Mouse (Mus musculus) MEL (cell line): ENCODE data around the gene Uqcc1. TPM values are rescaled to one million over a fixed set of nuclear protein-coding genes. Genes with fewer than 3 reads are reported as not detected.
"Not testable (repeated sequence)": the region's sequence is repeated elsewhere in the genome, so short reads cannot be mapped to it uniquely, and the experiment has no call there.

Source experiments
- DNase-seq: peaks from one replicate; pipeline ENCODE4 v3.0.0; 2011; ENCODE audit warnings: low read depth, low spot score
- H3K27ac ChIP-seq: 2 replicates; pipeline ENCODE4 v1.5.1; 2012; ENCODE audit warnings: low read depth, mild to moderate bottlenecking, control low read depth, low read length, moderate library complexity; ENCODE audit not compliant: control insufficient read depth
- H3K27me3 ChIP-seq, 2 experiments: fragments of 150-350 bp in 1 of 2; sonication (generic) in 1 of 2; 2 replicates each; pipeline ENCODE4 v1.6.1; 2012; ENCODE audit warnings: low read length in 2 of 2, mild to moderate bottlenecking in 2 of 2, improper control_type of control experiment in 1 of 2, moderate library complexity in 1 of 2; ENCODE audit not compliant: insufficient read depth in 2 of 2, control insufficient read depth in 1 of 2
- H3K36me3 ChIP-seq, 2 experiments: 2 replicates each; pipeline ENCODE4 v1.6.1; 2012 to 2014; ENCODE audit warnings: low read length in 2 of 2, improper control_type of control experiment in 1 of 2, inconsistent platforms in 1 of 2, mild to moderate bottlenecking in 1 of 2; ENCODE audit not compliant: insufficient read depth in 2 of 2, control insufficient read depth in 1 of 2
- H3K4me1 ChIP-seq, 2 experiments: fragments of 150-350 bp in 1 of 2; sonication (generic) in 1 of 2; 2 replicates each; pipeline ENCODE4 v1.6.1; 2012; ENCODE audit warnings: low read length in 2 of 2, improper control_type of control experiment in 1 of 2, mild to moderate bottlenecking in 1 of 2; ENCODE audit not compliant: insufficient read depth in 2 of 2, control insufficient read depth in 1 of 2
- H3K4me3 ChIP-seq, 2 experiments: fragments of 150-350 bp in 1 of 2; sonication (generic) in 1 of 2; 2 replicates each; pipeline ENCODE4 v1.5.1; 2012; ENCODE audit warnings: low read depth in 2 of 2, low read length in 2 of 2, mild to moderate bottlenecking in 2 of 2, moderate library complexity in 2 of 2, control low read depth in 1 of 2, improper control_type of control experiment in 1 of 2; ENCODE audit not compliant: control insufficient read depth in 1 of 2, insufficient read depth in 1 of 2
- H3K79me2 ChIP-seq: 2 replicates; pipeline ENCODE4 v1.6.1; 2012; ENCODE audit warnings: mild to moderate bottlenecking, low read length, moderate library complexity; ENCODE audit not compliant: control insufficient read depth, poor library complexity, insufficient read depth
- H3K9ac ChIP-seq: 2 replicates; pipeline ENCODE4 v1.6.1; 2012; ENCODE audit warnings: low read depth, mild to moderate bottlenecking, control low read depth, low read length, moderate library complexity; ENCODE audit not compliant: control insufficient read depth, poor library complexity, severe bottlenecking
- H3K9me3 ChIP-seq: fragments of 150-350 bp; sonication (generic); replicated peaks from 2 replicates; pipeline ENCODE4 v1.6.1; 2012; ENCODE audit warnings: mild to moderate bottlenecking, low read length, improper control_type of control experiment, moderate library complexity; ENCODE audit not compliant: insufficient read depth
- EP300 ChIP-seq, 2 experiments: IDR thresholded peaks; 2 replicates each; pipeline ENCODE4 v1.6.1; 2011; ENCODE audit warnings: improper control_type of control experiment in 2 of 2, low read length in 2 of 2, low read depth in 1 of 2, mild to moderate bottlenecking in 1 of 2
- ETS1 ChIP-seq: IDR thresholded peaks from 2 replicates; pipeline ENCODE4 v1.6.1; 2012; ENCODE audit warnings: low read depth, mild to moderate bottlenecking, inconsistent platforms, low read length, improper control_type of control experiment, moderate library complexity
- GATA1 ChIP-seq: IDR thresholded peaks from 2 replicates; pipeline ENCODE4 v1.6.1; 2011; ENCODE audit warnings: low read depth, low read length, improper control_type of control experiment
- HCFC1 ChIP-seq: IDR thresholded peaks from 2 replicates; pipeline ENCODE4 v1.6.1; 2012; ENCODE audit warnings: low read depth, mild to moderate bottlenecking, inconsistent platforms, low read length, improper control_type of control experiment, moderate library complexity
- JUND ChIP-seq: IDR thresholded peaks from 2 replicates; pipeline ENCODE4 v1.6.1; 2011; ENCODE audit warnings: low read depth, mild to moderate bottlenecking, improper control_type of control experiment, low read length
- MAFK ChIP-seq: IDR thresholded peaks from 2 replicates; pipeline ENCODE4 v1.6.1; 2011; ENCODE audit warnings: low read depth, mild to moderate bottlenecking, low read length, improper control_type of control experiment, borderline replicate concordance
- MAX ChIP-seq: IDR thresholded peaks from 2 replicates; pipeline ENCODE4 v1.6.1; 2011; ENCODE audit warnings: low read length, improper control_type of control experiment
- MXI1 ChIP-seq: IDR thresholded peaks from 2 replicates; pipeline ENCODE4 v1.6.1; 2011; ENCODE audit warnings: mild to moderate bottlenecking, low read depth, low read length, improper control_type of control experiment
- MYC ChIP-seq: IDR thresholded peaks from 2 replicates; pipeline ENCODE4 v1.6.1; 2011; ENCODE audit warnings: low read depth, mild to moderate bottlenecking, low read length, improper control_type of control experiment, moderate library complexity
- POLR2A ChIP-seq, 2 experiments: IDR thresholded peaks; 2 replicates each; pipeline ENCODE4 v1.6.1; 2011 to 2012; ENCODE audit warnings: low read length in 2 of 2, mild to moderate bottlenecking in 2 of 2, control low read depth in 1 of 2, improper control_type of control experiment in 1 of 2, low read depth in 1 of 2, moderate library complexity in 1 of 2; ENCODE audit not compliant: control insufficient read depth in 1 of 2, insufficient read depth in 1 of 2, poor library complexity in 1 of 2
- POLR2AphosphoS5 ChIP-seq: IDR thresholded peaks from 2 replicates; pipeline ENCODE4 v1.6.1; 2012; ENCODE audit warnings: low read depth, borderline replicate concordance, mild to moderate bottlenecking, inconsistent platforms, low read length, moderate library complexity, mixed read lengths
- RCOR1 ChIP-seq: IDR thresholded peaks from 2 replicates; pipeline ENCODE4 v1.6.1; 2012; ENCODE audit warnings: low read depth, mild to moderate bottlenecking, inconsistent platforms, low read length, improper control_type of control experiment
- SIN3A ChIP-seq: IDR thresholded peaks from 2 replicates; pipeline ENCODE4 v1.6.1; 2012; ENCODE audit warnings: low read length, improper control_type of control experiment, inconsistent platforms
- TBP ChIP-seq: IDR thresholded peaks from 2 replicates; pipeline ENCODE4 v1.8.0; 2011; ENCODE audit warnings: low read depth, low read length, improper control_type of control experiment
- TCF12 ChIP-seq: IDR thresholded peaks from 2 replicates; pipeline ENCODE4 v1.6.1; 2014; ENCODE audit warnings: low read depth, mild to moderate bottlenecking, inconsistent platforms, low read length, improper control_type of control experiment, moderate library complexity
- ZKSCAN1 ChIP-seq: IDR thresholded peaks from 2 replicates; pipeline ENCODE4 v1.6.1; 2012; ENCODE audit warnings: low read depth, mild to moderate bottlenecking, inconsistent platforms, low read length, improper control_type of control experiment, moderate library complexity
- ZNF384 ChIP-seq: IDR thresholded peaks from 2 replicates; pipeline ENCODE4 v1.6.1; 2012; ENCODE audit warnings: low read depth, mild to moderate bottlenecking, inconsistent platforms, low read length, improper control_type of control experiment
- polyA plus RNA-seq, 2 experiments: library from polyadenylated mRNA; stranded (reverse) in 1 of 2; unstranded in 1 of 2; fragments of >175 nt in 1 of 2; fragments of >200 nt in 1 of 2; gene quantifications; 2 replicates each; pipeline versions ENCODE4 v1.2.1 to v1.2.4; 2012; ENCODE audit warnings: low replicate concordance in 2 of 2, low read depth in 1 of 2; ENCODE audit not compliant: insufficient read length in 2 of 2, insufficient read depth in 1 of 2, missing spikeins in 1 of 2
- total RNA-seq: library from RNA; depleted of rRNA; stranded (reverse); fragments of 300-350 nt; gene quantifications from 2 replicates; pipeline ENCODE4 v1.2.3, GENCODE M21; 2012

The Uqcc1 gene
- total and polyA plus RNA-seq, 3 experiments: 61.0 to 83.1 TPM; not detected in 1

DNA sequence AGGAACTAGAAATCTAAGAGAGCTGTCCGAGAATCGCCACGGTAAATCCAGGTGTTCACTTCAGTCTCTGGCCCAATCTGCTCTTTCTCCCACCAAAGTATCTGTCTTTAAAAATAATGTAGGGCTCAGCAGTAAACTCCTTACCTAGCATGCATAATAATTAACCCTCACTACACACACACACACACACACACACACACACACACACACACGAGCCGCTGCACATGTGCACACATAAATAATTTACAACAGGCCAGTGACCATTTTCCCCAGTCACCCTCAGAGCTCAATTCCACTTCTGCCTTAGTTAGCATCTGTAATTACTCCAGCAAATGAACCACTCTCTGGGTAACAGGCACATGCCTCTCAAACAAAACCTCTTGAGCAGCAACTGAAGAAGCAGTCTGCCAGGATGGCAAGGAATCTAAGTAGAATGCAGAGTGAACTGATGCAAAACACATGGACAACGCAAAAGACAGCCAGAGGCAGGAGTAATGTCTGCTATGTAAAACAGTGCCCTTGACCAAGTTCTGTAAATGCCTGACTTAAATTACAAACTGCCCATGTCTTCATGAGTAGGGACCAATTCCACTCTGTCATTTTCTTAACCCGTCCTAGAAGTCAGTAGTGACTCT is 1.3 kb downstream of the Uqcc1 start:
- no peaks in the 10 kb centered on the region for H3K9me3 ChIP-seq
- TF ChIP-seq POLR2AphosphoS5: no peak
- TF ChIP-seq POLR2A (IDR thresholded peaks at IDR 0.05; ENCODE audit: control insufficient read depth in 1 of 2, insufficient read depth in 1 of 2, low read depth in 1 of 2, low read length in 2 of 2, poor library complexity in 1 of 2): no peak
- TF ChIP-seq ZKSCAN1: no peak
- peak; percentile 62; the same call in 1 of the 2 replicates for TF ChIP-seq MYC
- 0 out of 2 replicates have a peak, but pooled peaks have one; percentile 5 for TF ChIP-seq TCF12
- TF ChIP-seq ZNF384: no peak
- peak; percentile 80 for TF ChIP-seq MAX
- 0 out of 2 replicates have a peak, but pooled peaks have one; percentile 56 for TF ChIP-seq HCFC1
- TF ChIP-seq MAFK: no peak
- peak; percentile 96 for TF ChIP-seq MXI1
- peak; percentile 78 for TF ChIP-seq SIN3A
- TF ChIP-seq JUND: no peak
- peak; percentile 19; the same call in 1 of the 2 replicates for TF ChIP-seq TBP
- TF ChIP-seq, all 39 proteins: peak for 7
- peak overlapping the region; percentile 85 to 92 for H3K4me3 ChIP-seq
- peaks cover 2 to 29% of the 10 kb centered on the region in 2 experiments; a peak in 3 of 4 replicates for H3K36me3 ChIP-seq
- peak overlapping the region; percentile 98 for H3K27ac ChIP-seq
- H3K27me3 ChIP-seq: no peaks in the 10 kb centered on the region
- H3K9ac ChIP-seq: peak overlapping the region; percentile 82
- H3K79me2 ChIP-seq: peaks cover 45% of the 10 kb centered on the region
- DNase-seq: peak; percentile 72
- H3K4me1 ChIP-seq: peaks cover 3 to 26% of the 10 kb centered on the region in 2 experiments; a peak in 3 of 4 replicates

DNA sequence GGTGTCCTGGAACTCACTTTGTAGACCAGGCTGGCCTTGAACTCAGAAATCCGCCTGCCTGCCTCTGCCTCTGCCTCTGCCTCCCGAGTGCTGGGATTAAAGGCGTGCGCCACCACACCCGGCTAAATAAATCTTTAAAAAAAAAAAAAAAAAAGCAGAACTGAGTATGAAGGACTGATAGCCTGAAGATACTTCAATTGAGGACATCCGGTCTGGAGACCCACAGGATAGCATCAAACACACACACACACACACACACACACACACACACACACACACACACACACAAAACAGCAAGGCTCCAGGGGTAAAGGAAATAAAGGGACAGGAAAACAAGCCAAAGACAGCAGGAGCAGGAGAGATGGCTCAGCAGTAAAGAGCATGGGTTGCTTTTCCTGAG is 4.9 kb downstream of the Uqcc1 start:
- H3K36me3 ChIP-seq: peaks cover 2 to 37% of the 10 kb centered on the region in 2 experiments
- TF ChIP-seq RCOR1 (0 out of 2 replicates have a peak, but pooled peaks have one; percentile 53), ZNF384 (peak; percentile 93), GATA1 (peak; percentile 55), EP300 (IDR thresholded peaks at IDR 0.05; ENCODE audit: low read depth in 1 of 2, low read length in 2 of 2) (peak; percentile 27 to 47; a peak in 3 of 4 replicates), SIN3A (peak; percentile 31; the same call in 1 of the 2 replicates), TBP (0 out of 2 replicates have a peak, but pooled peaks have one; percentile 21), HCFC1 (0 out of 2 replicates have a peak, but pooled peaks have one; percentile 19), ETS1 (0 out of 2 replicates have a peak, but pooled peaks have one; percentile 17)
- TF ChIP-seq, all 39 proteins: peak for 8; not testable (repeated sequence) for 31
- peaks cover 7 to 27% of the 10 kb centered on the region in 2 experiments for H3K4me1 ChIP-seq
- not testable (repeated sequence) for H3K9ac ChIP-seq, H3K9me3 ChIP-seq, H3K27ac ChIP-seq, H3K27me3 ChIP-seq, H3K4me3 ChIP-seq
- H3K79me2 ChIP-seq: peaks cover 49% of the 10 kb centered on the region
- DNase-seq: peak; percentile 53
